Mouse (Mus musculus) kidney, postnatal 4 days (tissue): Measurements from ENCODE around the gene Arhgap19.
A peak's percentile ranks its signal among the peaks of the same experiment; 100 is the strongest.

ENCODE experiments used
- DNase-seq, 2 experiments: peaks; one replicate each; pipeline ENCODE4 v3.0.0; 2021; ENCODE audit warnings: mixed read lengths in 2 of 2

Arhgap19 gene

GRCm38 (mm10) chr19:41797536-41797935, 4.3 kb downstream of the Arhgap19 start:
- DNase-seq: no peak

- DNase-seq: no peak
Measured at GRCm38 (mm10) chr19:41796789-41797327, 5.0 kb downstream of the Arhgap19 start.

- DNase-seq: no peak
Measured at GRCm38 (mm10) chr19:41796148-41796760, 5.6 kb downstream of the Arhgap19 start.

- DNase-seq: no peak
Measured at GRCm38 (mm10) chr19:41794901-41795300, 6.9 kb downstream of the Arhgap19 start.

- no peak for DNase-seq
Measured at GRCm38 (mm10) chr19:41794017-41794416, 7.8 kb downstream of the Arhgap19 start.

- no peak for DNase-seq
Measured at GRCm38 (mm10) chr19:41792934-41793486, 8.8 kb downstream of the Arhgap19 start.

- no peak for DNase-seq
Measured at GRCm38 (mm10) chr19:41791384-41791783, 10.5 kb downstream of the Arhgap19 start.

GRCm38 (mm10) chr19:41789110-41789961, 12.5 kb downstream of the Arhgap19 start:
- DNase-seq: no peak

GRCm38 (mm10) chr19:41786896-41787295, 15.0 kb downstream of the Arhgap19 start:
- DNase-seq: no peak

- peak in 1 of 2 experiments; percentile 32 for DNase-seq
Measured at GRCm38 (mm10) chr19:41777514-41777913, 24.3 kb downstream of the Arhgap19 start.

- DNase-seq: no peak
Measured at GRCm38 (mm10) chr19:41768711-41769110, 33.1 kb downstream of the Arhgap19 start.

GRCm38 (mm10) chr19:41766628-41767027, 35.2 kb downstream of the Arhgap19 start:
- no peak for DNase-seq

GRCm38 (mm10) chr19:41763870-41764660, 37.8 kb downstream of the Arhgap19 start:
- DNase-seq: peak; percentile 92 to 93

GRCm38 (mm10) chr19:41761529-41761928, 40.3 kb downstream of the Arhgap19 start:
- peak; percentile 70 to 77 for DNase-seq

GRCm38 (mm10) chr19:41759765-41760164, 42.1 kb downstream of the Arhgap19 start:
- no peak for DNase-seq

- DNase-seq: no peak
Measured at GRCm38 (mm10) chr19:41759270-41759669, 42.6 kb downstream of the Arhgap19 start.

- no peak for DNase-seq
Measured at GRCm38 (mm10) chr19:41754760-41755159, 47.1 kb downstream of the Arhgap19 start.

GRCm38 (mm10) chr19:41751906-41752305, 49.9 kb downstream of the Arhgap19 start:
- no peak for DNase-seq

- no peak for DNase-seq
Measured at GRCm38 (mm10) chr19:41747436-41747835, 54.4 kb downstream of the Arhgap19 start.

- DNase-seq: peak; percentile 61 to 76
Measured at GRCm38 (mm10) chr19:41745941-41746557, 55.8 kb downstream of the Arhgap19 start.

GRCm38 (mm10) chr19:41743396-41743795, 58.5 kb downstream of the Arhgap19 start, which contains the start of gene Slit1:
Gene Slit1 (minus strand): TSS chr19:41743665.
- DNase-seq: peak; percentile 34 to 55

- no peak for DNase-seq
Measured at GRCm38 (mm10) chr19:41738896-41739295, 63.0 kb downstream of the Arhgap19 start.
